Mouse (Mus musculus): ENCODE data around the gene Ptprt. TPM values are rescaled to one million over a fixed set of nuclear protein-coding genes. Genes with fewer than 3 reads are reported as not detected.

The Ptprt gene
- polyA plus RNA-seq, 1 experiment from 2014 or later = 3.3 TPM

- H3K9ac ChIP-seq = no peak overlapping the region
- no peak overlapping the region for H3K4me3 ChIP-seq
- H3K4me1 ChIP-seq = no peaks in the 10 kb centered on the region
- H3K4me2 ChIP-seq (replicated peaks) = no peak overlapping the region
- no peak overlapping the region for H3K27ac ChIP-seq
- no peak for ATAC-seq (ENCODE audit: low FRiP score, low read depth)
- no peaks in the 10 kb centered on the region for H3K9me3 ChIP-seq
- no peaks in the 10 kb centered on the region for H3K36me3 ChIP-seq
- WGBS = 89% methylated on average over 4 of the region's 4 CpGs
- no peaks in the 10 kb centered on the region for H3K27me3 ChIP-seq (replicated peaks)
These were observed 825.9 kb downstream of the Ptprt start for GRCm38 (mm10) chr2:161835001-161835400.

GRCm38 (mm10) chr2:161833846-161834245 lies 827.1 kb downstream of the Ptprt start:
- ATAC-seq (ENCODE audit: low FRiP score, low read depth) = no peak
- no peaks in the 10 kb centered on the region for H3K9me3 ChIP-seq
- H3K27me3 ChIP-seq (replicated peaks) = no peaks in the 10 kb centered on the region
- H3K4me3 ChIP-seq = no peak overlapping the region
- H3K9ac ChIP-seq = no peak overlapping the region
- no peaks in the 10 kb centered on the region for H3K4me1 ChIP-seq
- H3K4me2 ChIP-seq (replicated peaks) = no peak overlapping the region
- 93% methylated on average over 2 of the region's 2 CpGs for WGBS
- no peak overlapping the region for H3K27ac ChIP-seq
- no peaks in the 10 kb centered on the region for H3K36me3 ChIP-seq

- Histone ChIP-seq H3K36me3 (no peaks in the 10 kb centered on the region), H3K9ac (no peak overlapping the region), H3K4me3 (no peak overlapping the region), H3K27ac (no peak overlapping the region), H3K27me3 (replicated peaks) (no peaks in the 10 kb centered on the region), H3K4me2 (replicated peaks) (no peak overlapping the region), H3K9me3 (no peaks in the 10 kb centered on the region), H3K4me1 (no peaks in the 10 kb centered on the region)
- no peak for ATAC-seq (ENCODE audit: low FRiP score, low read depth)
- WGBS = 91% methylated on average over 1 of the region's 1 CpGs
These were observed 847.6 kb downstream of the Ptprt start for GRCm38 (mm10) chr2:161813326-161813725.

DNA sequence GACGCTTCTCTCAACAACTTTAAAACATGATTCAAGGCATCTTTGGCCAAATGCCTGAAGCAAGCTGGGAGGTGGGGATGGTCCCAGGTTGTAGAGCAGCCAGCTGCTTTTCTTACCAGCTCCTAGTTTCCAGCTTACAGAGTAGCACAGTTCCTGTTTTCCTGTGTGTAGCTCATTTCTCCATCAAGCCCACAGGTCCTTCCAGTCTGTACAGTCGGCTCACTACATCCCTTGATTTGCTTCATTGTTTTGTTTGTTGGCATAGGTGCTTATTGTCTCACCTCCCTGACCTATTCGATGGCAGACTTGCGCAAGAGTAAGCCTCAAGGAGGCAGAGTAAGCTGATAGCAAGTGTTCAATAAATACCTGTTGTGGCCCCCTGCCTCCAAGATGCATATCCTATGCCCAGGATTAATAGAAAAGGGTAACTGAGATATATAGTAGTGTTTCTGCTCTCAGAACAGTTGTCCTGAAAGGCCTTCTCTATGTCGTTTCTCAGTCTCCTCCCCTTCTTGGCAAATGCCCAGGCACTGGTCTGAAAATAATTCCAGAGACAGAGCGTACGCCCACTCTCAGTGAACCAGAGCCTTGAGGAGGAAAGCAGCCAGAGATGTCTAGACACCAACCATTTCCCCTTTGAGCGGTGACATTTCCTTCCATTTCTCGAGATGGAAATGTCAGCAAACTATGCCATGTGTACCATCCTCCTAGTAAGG lies 852.7 kb downstream of the Ptprt start:
- Histone ChIP-seq H3K4me1 (peaks cover 12% of the 10 kb centered on the region), H3K4me2 (replicated peaks) (no peak overlapping the region), H3K9me3 (no peaks in the 10 kb centered on the region), H3K4me3 (no peak overlapping the region), H3K9ac (no peak overlapping the region), H3K27ac (no peak overlapping the region), H3K36me3 (no peaks in the 10 kb centered on the region), H3K27me3 (replicated peaks) (no peaks in the 10 kb centered on the region)
- no peak for ATAC-seq (ENCODE audit: low FRiP score, low read depth)
- 87% methylated on average over 9 of the region's 9 CpGs for WGBS

DNA sequence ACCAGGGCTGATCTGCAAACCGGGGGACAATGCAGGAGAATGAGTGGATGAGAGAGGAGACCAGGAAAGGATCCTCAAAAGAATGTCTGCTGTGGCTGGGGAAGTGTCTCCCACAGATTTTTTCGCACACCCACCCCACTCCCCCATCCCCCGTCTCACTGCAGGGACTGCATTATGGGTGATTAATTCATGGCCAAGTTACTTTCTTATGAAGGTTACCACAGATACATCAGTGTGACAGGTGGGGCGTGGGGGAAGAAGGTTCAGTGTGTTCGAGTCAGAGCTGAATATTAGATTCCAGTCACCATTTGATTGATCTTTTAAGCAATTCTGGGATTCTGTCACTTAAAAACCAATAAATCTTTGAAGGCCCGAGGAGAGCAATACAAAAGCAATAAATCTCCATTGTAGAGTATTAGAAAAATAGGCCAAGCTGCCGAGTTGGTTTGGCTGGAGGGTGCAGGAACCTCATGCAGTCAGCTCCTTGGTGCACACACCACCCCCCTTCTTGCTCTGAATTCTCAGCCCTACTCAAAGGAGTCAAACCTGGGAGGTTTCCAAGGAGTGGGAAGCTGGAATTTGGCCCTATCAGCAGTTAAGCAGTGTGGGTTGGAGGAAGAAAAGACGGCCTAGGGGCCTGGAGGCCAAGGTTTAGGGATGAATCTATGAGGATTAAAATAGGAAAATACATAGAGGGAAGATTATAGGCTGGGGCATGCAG lies 854.5 kb downstream of the Ptprt start:
- no peak overlapping the region for H3K4me3 ChIP-seq
- no peaks in the 10 kb centered on the region for H3K9me3 ChIP-seq
- no peaks in the 10 kb centered on the region for H3K27me3 ChIP-seq (replicated peaks)
- H3K4me1 ChIP-seq = peaks cover 12% of the 10 kb centered on the region
- no peak overlapping the region for H3K4me2 ChIP-seq (replicated peaks)
- ATAC-seq (ENCODE audit: low FRiP score, low read depth) = peak; percentile 66
- H3K36me3 ChIP-seq = no peaks in the 10 kb centered on the region
- H3K27ac ChIP-seq = no peak overlapping the region
- no peak overlapping the region for H3K9ac ChIP-seq
- 22% methylated on average over 8 of the region's 8 CpGs for WGBS

DNA sequence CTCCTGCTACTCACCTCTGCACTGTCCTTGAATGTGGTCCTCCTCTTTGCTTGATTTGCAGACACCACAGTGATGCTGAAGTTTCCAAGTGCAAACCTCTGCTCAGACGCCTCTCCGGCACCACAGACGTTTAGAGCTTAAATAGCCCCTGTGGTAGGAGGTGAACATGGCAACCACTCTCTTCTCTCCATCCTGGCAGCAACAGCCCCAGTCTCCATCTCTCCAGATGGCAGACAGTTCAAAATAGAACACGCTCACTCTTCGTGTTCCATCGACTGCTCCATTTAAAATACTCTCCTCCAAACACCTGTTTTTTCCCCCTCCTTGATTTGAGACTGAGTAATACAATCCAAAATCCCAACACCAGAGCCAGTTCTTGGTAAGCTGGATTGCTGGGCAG lies 861.0 kb downstream of the Ptprt start:
- H3K9me3 ChIP-seq = no peaks in the 10 kb centered on the region
- no peak overlapping the region for H3K4me3 ChIP-seq
- H3K27ac ChIP-seq = no peak overlapping the region
- H3K27me3 ChIP-seq (replicated peaks) = no peaks in the 10 kb centered on the region
- no peak overlapping the region for H3K4me2 ChIP-seq (replicated peaks)
- no peaks in the 10 kb centered on the region for H3K4me1 ChIP-seq
- no peak overlapping the region for H3K9ac ChIP-seq
- WGBS = 89% methylated on average over 6 of the region's 6 CpGs
- ATAC-seq (ENCODE audit: low FRiP score, low read depth) = no peak
- H3K36me3 ChIP-seq = no peaks in the 10 kb centered on the region

DNA sequence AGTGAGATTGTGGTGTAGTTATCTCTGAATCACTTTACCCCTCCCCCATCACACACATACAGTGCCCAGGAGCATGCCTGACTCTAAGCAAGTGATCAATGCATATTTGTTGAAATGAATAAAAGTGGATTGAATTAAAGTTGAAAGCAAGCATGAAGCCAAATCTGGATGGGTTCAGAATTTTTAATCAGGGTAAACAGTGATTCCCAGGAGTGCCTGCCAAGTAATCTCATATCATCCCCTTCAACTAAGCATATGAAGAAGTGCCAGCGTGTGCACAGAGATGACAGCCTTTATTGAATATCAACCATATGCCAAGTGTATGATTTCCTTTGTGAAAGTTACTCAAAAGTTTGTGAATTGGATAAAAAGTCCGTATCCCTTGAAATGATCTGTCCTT lies 893.4 kb downstream of the Ptprt start:
- WGBS = 87% methylated on average over 2 of the region's 2 CpGs
- no peaks in the 10 kb centered on the region for H3K9me3 ChIP-seq
- no peaks in the 10 kb centered on the region for H3K4me1 ChIP-seq
- H3K27ac ChIP-seq = no peak overlapping the region
- H3K36me3 ChIP-seq = no peaks in the 10 kb centered on the region
- H3K4me3 ChIP-seq = no peak overlapping the region
- ATAC-seq (ENCODE audit: low FRiP score, low read depth) = no peak
- no peak overlapping the region for H3K9ac ChIP-seq
- H3K4me2 ChIP-seq (replicated peaks) = no peak overlapping the region
- no peaks in the 10 kb centered on the region for H3K27me3 ChIP-seq (replicated peaks)

DNA sequence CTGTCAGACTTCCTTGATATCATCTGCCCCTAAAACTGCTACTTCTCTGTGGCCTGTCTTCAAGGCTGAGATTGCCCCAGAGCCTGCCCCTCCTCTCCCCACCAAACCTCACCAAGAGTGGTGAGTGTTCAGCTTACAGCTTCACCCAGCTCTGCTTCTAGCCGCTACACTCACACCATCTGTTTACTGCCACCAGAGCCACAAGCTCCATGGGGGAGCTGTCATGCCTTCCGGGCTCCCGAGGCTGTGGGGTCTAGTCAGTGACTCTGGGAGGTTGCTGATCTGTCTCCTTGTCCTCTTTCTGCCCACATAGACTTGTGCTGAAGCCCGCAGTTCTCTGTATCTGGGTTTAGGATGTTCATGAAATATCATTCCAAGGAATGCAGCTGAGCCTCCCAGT lies 947.9 kb downstream of the Ptprt start:
- no peak overlapping the region for H3K27ac ChIP-seq
- no peaks in the 10 kb centered on the region for H3K27me3 ChIP-seq (replicated peaks)
- H3K36me3 ChIP-seq = no peaks in the 10 kb centered on the region
- no peak overlapping the region for H3K4me3 ChIP-seq
- H3K9ac ChIP-seq = no peak overlapping the region
- WGBS = 39% methylated on average over 4 of the region's 4 CpGs
- no peaks in the 10 kb centered on the region for H3K9me3 ChIP-seq
- H3K4me1 ChIP-seq = no peaks in the 10 kb centered on the region
- no peak overlapping the region for H3K4me2 ChIP-seq (replicated peaks)
- no peak for ATAC-seq (ENCODE audit: low FRiP score, low read depth)

GRCm38 (mm10) chr2:161709316-161709715 lies 951.6 kb downstream of the Ptprt start:
- Histone ChIP-seq H3K9me3 (no peaks in the 10 kb centered on the region), H3K4me1 (no peaks in the 10 kb centered on the region), H3K9ac (no peak overlapping the region), H3K27me3 (replicated peaks) (no peaks in the 10 kb centered on the region), H3K4me3 (no peak overlapping the region), H3K4me2 (replicated peaks) (no peak overlapping the region), H3K27ac (no peak overlapping the region), H3K36me3 (no peaks in the 10 kb centered on the region)
- 90% methylated on average over 5 of the region's 5 CpGs for WGBS
- no peak for ATAC-seq (ENCODE audit: low FRiP score, low read depth)

GRCm38 (mm10) chr2:161706386-161706915 lies 954.5 kb downstream of the Ptprt start:
- Histone ChIP-seq H3K9me3 (no peaks in the 10 kb centered on the region), H3K4me1 (no peaks in the 10 kb centered on the region), H3K36me3 (no peaks in the 10 kb centered on the region), H3K27ac (no peak overlapping the region), H3K27me3 (replicated peaks) (no peaks in the 10 kb centered on the region), H3K9ac (no peak overlapping the region), H3K4me2 (replicated peaks) (no peak overlapping the region), H3K4me3 (no peak overlapping the region)
- ATAC-seq (ENCODE audit: low FRiP score, low read depth) = no peak
- 91% methylated on average over 7 of the region's 7 CpGs for WGBS

- Histone ChIP-seq H3K27ac (no peak overlapping the region), H3K4me1 (no peaks in the 10 kb centered on the region), H3K36me3 (no peaks in the 10 kb centered on the region), H3K27me3 (replicated peaks) (no peaks in the 10 kb centered on the region), H3K4me3 (no peak overlapping the region), H3K9ac (no peak overlapping the region), H3K9me3 (no peaks in the 10 kb centered on the region), H3K4me2 (replicated peaks) (no peak overlapping the region)
- no peak for ATAC-seq (ENCODE audit: low FRiP score, low read depth)
- 47% methylated on average over 8 of the region's 8 CpGs for WGBS
These were observed 956.1 kb downstream of the Ptprt start for GRCm38 (mm10) chr2:161704811-161705210.

- ATAC-seq (ENCODE audit: low FRiP score, low read depth) = no peak
- Histone ChIP-seq H3K27me3 (replicated peaks) (no peaks in the 10 kb centered on the region), H3K9me3 (no peaks in the 10 kb centered on the region), H3K4me3 (no peak overlapping the region), H3K36me3 (no peaks in the 10 kb centered on the region), H3K27ac (no peak overlapping the region), H3K9ac (no peak overlapping the region), H3K4me2 (replicated peaks) (no peak overlapping the region), H3K4me1 (no peaks in the 10 kb centered on the region)
- WGBS = 30% methylated on average over 9 of the region's 9 CpGs
These were observed 956.5 kb downstream of the Ptprt start for GRCm38 (mm10) chr2:161704410-161704809.

Measured in neural tube, embryonic 12.5 days (tissue).